Mouse (Mus musculus) megakaryocyte, embryonic 14.5 days (primary cell): ENCODE measurements around the gene Rassf5. TPM values are rescaled to one million over a fixed set of nuclear protein-coding genes. Genes with fewer than 3 reads are reported as not detected.

Experiments
- H3K27me3 ChIP-seq: replicated peaks from 2 replicates; pipeline ENCODE3; 2012; ENCODE audit warnings: inconsistent platforms
- H3K36me3 ChIP-seq: replicated peaks from 2 replicates; pipeline ENCODE3; 2012; ENCODE audit warnings: low read length, inconsistent platforms, mixed read lengths
- H3K4me1 ChIP-seq: 2 replicates; pipeline ENCODE4 v1.6.1; 2012; ENCODE audit warnings: inconsistent platforms
- H3K4me3 ChIP-seq: replicated peaks from 2 replicates; pipeline ENCODE3; 2012; ENCODE audit warnings: moderate library complexity, mild to moderate bottlenecking, inconsistent platforms
- H3K9me3 ChIP-seq: 2 replicates; pipeline ENCODE4 v1.6.1; 2012; ENCODE audit warnings: inconsistent platforms
- FLI1 ChIP-seq: IDR thresholded peaks from 2 replicates; pipeline ENCODE4 v1.6.1; 2012; ENCODE audit warnings: low read length, inconsistent platforms, mixed read lengths
- GATA1 ChIP-seq: IDR thresholded peaks from 3 replicates; pipeline ENCODE4 v1.6.1; 2012; ENCODE audit warnings: mixed read lengths, low read length, inconsistent platforms, borderline replicate concordance
- polyA plus RNA-seq: library from polyadenylated mRNA; stranded (reverse); fragments of >175 nt; gene quantifications from 2 replicates; pipeline ENCODE4 v1.2.3, GENCODE M21; 2012; ENCODE audit warnings: low replicate concordance; ENCODE audit not compliant: insufficient read depth

Rassf5 gene
- 2.1 and 3.0 TPM in 2 replicates for polyA plus RNA-seq

DNA sequence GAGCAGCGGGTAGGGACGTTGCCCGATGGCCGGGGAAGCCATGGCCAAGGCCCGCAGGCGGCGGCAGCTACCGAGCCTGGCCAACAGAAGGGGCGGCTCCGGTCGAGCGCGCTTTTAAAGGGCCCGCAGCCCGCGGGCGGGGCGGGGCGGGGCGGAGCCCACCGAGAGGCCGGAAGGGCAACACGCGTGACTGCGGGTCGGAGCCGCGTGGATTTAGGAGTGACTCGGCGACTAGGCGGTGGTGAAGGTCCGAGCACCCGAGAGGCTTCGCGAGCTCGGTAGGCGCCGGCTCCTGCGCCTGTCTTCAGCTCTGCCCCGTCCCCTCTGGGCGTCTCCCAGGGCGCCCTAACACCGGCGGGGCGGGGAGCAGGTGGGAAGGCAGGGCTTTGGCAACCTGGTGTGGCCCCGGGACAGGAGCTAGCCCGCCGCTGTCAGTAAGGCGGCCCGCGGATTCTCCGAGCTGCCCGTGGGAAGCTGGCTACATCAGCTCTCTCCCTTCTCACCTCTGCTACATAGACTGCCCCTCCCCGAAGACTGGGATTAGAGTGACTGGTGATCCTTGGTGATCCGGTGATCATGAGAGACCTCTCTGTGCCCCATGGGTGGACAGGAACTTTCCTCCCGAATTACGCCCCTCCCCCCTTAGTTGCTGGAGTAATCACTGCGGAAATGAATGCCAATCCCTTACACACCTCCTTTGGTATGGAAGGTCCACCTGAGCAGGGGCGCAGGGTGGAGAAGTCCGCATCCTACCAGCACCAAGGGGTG, at the start of gene Rassf5:
Gene Rassf5, minus strand, starts transcription at position 170 of the 768 bp plus-strand sequence.
- Histone ChIP-seq H3K4me1 (peaks cover 48% of the 10 kb centered on the region), H3K9me3 (no peaks in the 10 kb centered on the region), H3K4me3 (peak within 1 kb of the TSS; percentile 94), H3K36me3 (no peaks in the 10 kb centered on the region), H3K27me3 (peaks cover 90% of the 10 kb centered on the region)
- TF ChIP-seq FLI1 (no peak), GATA1 (no peak)

DNA sequence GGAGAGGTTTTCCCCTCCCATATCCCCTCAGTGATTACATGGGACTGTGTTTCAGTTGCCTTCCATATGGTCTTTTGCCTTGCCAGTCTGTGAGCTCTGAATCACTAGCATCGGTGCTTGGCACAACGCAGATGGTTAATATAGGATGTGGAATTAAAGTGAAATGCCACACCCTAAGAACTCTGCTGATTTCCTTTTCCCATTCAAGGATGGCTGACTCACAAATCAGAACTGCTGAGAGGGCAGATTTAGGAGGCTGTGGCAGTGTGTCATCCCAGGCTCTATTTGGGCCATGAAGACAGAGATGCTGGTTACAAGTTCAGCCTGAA, 48.8 kb upstream of the Rassf5 start:
- Histone ChIP-seq H3K36me3 (peaks cover 100% of the 10 kb centered on the region), H3K27me3 (no peaks in the 10 kb centered on the region), H3K4me1 (peaks cover 13% of the 10 kb centered on the region), H3K4me3 (no peak overlapping the region), H3K9me3 (no peaks in the 10 kb centered on the region)
- TF ChIP-seq GATA1 (no peak), FLI1 (no peak)

DNA sequence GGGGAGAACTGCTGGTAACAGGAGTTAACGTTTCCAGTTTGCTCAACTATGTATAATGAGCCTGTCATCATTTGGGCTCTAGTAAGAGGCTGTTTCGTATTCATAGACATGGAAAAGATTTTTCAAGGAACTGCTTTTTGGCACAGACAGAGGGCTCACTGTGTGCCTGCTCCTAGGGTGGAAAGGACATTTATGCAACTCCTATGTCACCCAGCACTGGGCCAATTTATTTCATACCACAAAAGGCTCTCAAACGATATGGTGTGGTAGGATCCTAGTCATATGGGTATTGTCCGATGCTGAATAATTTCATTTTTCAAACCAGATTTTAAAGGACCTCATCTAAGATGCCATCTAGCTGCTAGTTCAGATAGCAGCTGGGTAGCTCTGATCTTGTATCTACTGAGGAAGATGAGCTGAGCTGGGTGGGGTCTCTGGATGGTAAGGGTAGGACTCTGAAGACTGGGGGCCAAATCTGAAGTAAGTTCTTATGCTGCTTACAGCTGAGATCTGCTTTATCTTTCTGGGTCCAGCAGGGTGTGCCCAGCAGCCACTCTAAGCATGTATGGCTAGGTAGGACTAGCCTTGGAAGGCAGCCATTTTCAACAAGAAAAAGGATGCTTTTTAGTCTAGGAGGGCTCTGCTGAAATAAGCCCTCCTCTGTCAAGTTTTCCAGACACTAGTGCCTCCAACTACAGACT, 48.3 kb upstream of the Rassf5 start:
- peaks cover 99% of the 10 kb centered on the region for H3K36me3 ChIP-seq
- H3K9me3 ChIP-seq = no peaks in the 10 kb centered on the region
- no peak overlapping the region for H3K4me3 ChIP-seq
- H3K27me3 ChIP-seq = no peaks in the 10 kb centered on the region
- no peak for TF ChIP-seq FLI1
- TF ChIP-seq GATA1 = no peak
- H3K4me1 ChIP-seq = peaks cover 10% of the 10 kb centered on the region

DNA sequence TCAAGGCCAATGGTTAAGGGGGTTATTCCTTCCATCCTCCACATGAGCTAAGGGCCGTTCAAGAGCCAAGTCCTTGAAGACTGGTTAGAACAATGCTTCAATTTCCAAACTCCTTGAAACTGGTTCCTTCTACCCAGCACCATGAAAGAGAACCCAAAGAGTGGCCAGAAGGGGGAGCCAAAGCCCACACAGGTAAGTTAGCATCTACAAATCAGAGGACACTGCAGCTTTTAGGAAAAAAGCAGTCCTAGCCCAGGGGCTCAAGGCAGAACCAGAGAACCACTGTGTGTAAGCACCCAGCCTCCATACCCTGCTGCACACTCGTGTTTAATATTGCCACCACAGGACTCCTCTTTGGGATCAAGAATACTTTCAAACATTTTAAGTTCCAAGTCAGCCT, 45.6 kb upstream of the Rassf5 start:
- TF ChIP-seq FLI1 = no peak
- no peak for TF ChIP-seq GATA1
- Histone ChIP-seq H3K4me1 (peaks cover 17% of the 10 kb centered on the region), H3K27me3 (no peaks in the 10 kb centered on the region), H3K4me3 (no peak overlapping the region), H3K9me3 (no peaks in the 10 kb centered on the region), H3K36me3 (peaks cover 98% of the 10 kb centered on the region)

DNA sequence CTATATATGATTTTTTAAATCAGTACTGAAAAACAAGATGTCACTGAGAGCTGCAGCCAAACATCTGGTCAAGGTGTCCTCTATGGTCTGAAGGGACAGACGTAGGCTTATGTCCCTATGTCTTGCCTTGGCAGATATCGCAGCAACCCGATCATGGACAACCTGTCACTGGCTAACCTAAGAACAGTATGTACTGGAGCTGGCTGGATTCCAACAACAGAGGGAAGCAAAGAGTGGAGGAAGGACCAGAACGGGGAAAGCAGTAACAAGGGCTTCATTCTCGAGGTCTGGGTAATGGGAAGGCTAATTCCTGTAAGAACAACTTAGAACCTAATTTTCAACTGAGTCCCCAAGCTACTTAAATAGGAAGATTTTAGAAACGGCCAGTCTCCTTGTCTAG, 43.9 kb upstream of the Rassf5 start:
- TF ChIP-seq GATA1 (no peak), FLI1 (no peak)
- Histone ChIP-seq H3K4me1 (peaks cover 33% of the 10 kb centered on the region), H3K4me3 (no peak overlapping the region), H3K9me3 (no peaks in the 10 kb centered on the region), H3K36me3 (peaks cover 82% of the 10 kb centered on the region), H3K27me3 (no peaks in the 10 kb centered on the region)

DNA sequence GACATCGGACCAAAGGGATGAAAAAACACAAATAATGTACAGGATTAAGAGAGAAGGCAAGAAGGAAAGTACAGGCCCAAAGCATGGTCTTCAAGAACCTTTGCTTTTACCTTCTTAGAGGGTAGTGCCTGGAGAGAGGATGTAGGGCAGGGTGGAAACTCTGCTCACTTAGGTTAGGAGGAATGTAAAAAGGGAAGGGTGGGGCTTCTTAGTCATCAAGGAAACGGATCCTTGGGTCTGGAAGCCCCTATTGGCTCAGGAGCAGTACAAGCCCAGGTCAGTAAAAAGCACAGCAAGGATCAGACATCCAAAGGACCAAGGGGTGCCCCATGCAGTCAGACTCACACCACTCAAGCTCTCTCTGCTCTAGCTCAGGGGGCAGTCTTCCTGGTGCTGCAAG, 42.2 kb upstream of the Rassf5 start:
- no peak for TF ChIP-seq GATA1
- Histone ChIP-seq H3K36me3 (peaks cover 65% of the 10 kb centered on the region), H3K4me3 (no peak overlapping the region), H3K9me3 (no peaks in the 10 kb centered on the region), H3K27me3 (peaks cover 2% of the 10 kb centered on the region), H3K4me1 (peaks cover 49% of the 10 kb centered on the region)

DNA sequence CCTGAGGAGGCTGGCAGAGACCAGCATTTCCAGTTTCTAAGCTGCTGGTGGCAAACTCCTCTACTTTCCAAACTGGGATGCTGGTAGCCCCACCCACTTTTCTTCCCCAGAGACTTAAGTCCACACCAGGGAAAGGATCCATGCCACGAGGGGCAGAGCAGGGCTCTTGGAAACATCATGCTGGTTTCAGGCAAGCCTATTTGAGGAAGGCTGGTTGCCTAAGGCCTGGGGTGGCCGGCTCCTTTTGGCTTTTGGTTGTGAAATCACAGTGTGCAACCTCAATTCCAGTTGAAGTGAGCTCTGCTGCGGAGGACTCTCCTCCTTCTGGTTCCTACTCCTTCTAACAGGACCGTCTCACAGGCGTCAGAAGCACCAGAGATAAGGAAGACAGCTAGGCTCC, 41.7 kb upstream of the Rassf5 start:
- Histone ChIP-seq H3K9me3 (no peaks in the 10 kb centered on the region), H3K27me3 (peaks cover 2% of the 10 kb centered on the region), H3K4me3 (no peak overlapping the region), H3K36me3 (peaks cover 61% of the 10 kb centered on the region), H3K4me1 (peaks cover 53% of the 10 kb centered on the region)
- TF ChIP-seq FLI1 = no peak
- TF ChIP-seq GATA1 = no peak

DNA sequence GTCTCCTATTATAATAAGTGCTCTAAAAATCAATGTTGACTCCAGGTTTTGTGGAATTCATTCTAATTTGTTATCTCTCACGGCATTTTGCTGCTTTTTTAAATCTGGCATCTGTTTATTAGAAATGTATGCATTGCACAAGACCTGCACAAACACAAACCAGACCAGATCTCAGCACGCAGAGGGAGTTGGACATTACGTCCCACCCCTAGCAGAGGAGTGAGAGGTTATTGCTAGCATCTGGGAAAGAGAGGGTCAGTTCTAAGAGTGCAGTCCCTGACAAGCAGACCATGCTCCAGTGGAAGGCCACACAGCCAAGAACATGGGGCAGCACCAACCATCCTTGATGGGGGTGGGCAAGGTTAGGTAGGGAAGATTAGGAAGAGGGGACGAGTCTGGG, 39.6 kb upstream of the Rassf5 start:
- H3K27me3 ChIP-seq = peaks cover 6% of the 10 kb centered on the region
- no peak for TF ChIP-seq GATA1
- no peak for TF ChIP-seq FLI1
- no peaks in the 10 kb centered on the region for H3K9me3 ChIP-seq
- H3K4me3 ChIP-seq = no peak overlapping the region
- peaks cover 67% of the 10 kb centered on the region for H3K4me1 ChIP-seq
- H3K36me3 ChIP-seq = peaks cover 39% of the 10 kb centered on the region

DNA sequence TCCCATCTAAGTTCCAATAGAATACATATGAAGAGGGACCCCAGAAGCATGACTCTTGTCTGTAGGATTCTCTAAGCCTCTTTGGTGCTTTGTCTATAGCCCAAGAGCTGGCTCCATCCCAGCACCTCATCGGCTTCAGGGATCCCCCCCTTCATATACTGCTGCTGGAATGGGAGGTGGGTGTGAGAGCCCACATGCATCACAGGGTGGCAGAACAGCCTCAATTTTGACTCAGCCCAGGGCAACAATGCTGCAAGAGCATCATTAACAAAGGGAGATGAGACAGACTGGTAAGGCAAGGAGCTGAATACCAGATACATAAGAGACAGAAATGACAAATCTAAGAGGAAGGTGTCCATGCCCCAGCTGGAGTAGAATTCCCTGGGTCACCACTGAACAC, 39.1 kb upstream of the Rassf5 start:
- Histone ChIP-seq H3K4me1 (peaks cover 72% of the 10 kb centered on the region), H3K27me3 (peaks cover 6% of the 10 kb centered on the region), H3K4me3 (no peak overlapping the region), H3K9me3 (no peaks in the 10 kb centered on the region), H3K36me3 (peaks cover 34% of the 10 kb centered on the region)
- TF ChIP-seq FLI1 (no peak), GATA1 (no peak)

DNA sequence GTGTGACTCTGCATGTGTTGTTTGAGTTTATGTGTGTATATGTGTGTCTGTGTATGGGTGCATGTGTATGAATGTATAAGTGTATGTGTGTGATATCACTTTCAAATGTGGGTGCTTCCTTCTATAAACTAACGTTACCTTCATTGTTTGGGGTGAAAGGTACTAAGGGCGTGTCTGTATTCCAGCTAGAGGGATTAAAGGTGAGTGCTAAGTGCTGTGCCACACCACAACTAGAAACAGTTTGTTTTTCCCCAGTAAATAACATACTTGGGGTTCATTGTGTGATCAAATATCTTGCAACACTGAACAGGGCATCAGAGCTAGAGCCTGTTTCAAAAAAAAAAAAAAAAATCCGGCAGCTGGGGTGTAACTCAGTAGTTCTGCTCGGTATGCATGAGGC, 36.7 kb upstream of the Rassf5 start:
- peaks cover 16% of the 10 kb centered on the region for H3K36me3 ChIP-seq
- TF ChIP-seq FLI1 (no peak), GATA1 (no peak)
- no peaks in the 10 kb centered on the region for H3K9me3 ChIP-seq
- no peak overlapping the region for H3K4me3 ChIP-seq
- H3K4me1 ChIP-seq = peaks cover 83% of the 10 kb centered on the region
- H3K27me3 ChIP-seq = peaks cover 9% of the 10 kb centered on the region

DNA sequence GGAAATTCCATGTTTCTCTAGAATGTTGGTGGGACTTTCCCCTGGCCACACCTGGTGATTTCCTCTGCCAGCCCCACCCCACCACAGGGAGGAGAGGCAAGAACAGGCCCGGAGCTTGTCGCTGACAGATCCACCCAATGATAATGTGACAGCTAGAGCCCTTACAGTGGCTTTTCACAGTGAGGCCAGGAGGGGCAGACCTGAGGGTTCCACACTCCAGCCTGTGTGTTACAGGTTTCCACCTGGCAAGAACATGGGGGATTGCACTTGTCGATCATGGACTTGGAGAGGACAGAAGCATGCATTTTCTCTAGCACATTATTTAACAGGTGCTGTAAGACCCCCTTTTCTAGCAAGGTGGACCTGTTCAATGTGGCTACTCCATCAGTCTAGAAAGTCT, 35.2 kb upstream of the Rassf5 start:
- Histone ChIP-seq H3K4me3 (no peak overlapping the region), H3K4me1 (peaks cover 88% of the 10 kb centered on the region), H3K36me3 (peaks cover 16% of the 10 kb centered on the region), H3K9me3 (no peaks in the 10 kb centered on the region), H3K27me3 (peaks cover 9% of the 10 kb centered on the region)
- TF ChIP-seq GATA1 = no peak
- no peak for TF ChIP-seq FLI1
